Mouse (Mus musculus) liver, embryonic 14.5 days (tissue): ENCODE measurements around the gene Tbc1d22a. TPM values are rescaled to one million over a fixed set of nuclear protein-coding genes. Genes with fewer than 3 reads are reported as not detected.
"Not testable (repeated sequence)": the region's sequence is repeated elsewhere in the genome, so short reads cannot be mapped to it uniquely, and the experiment has no call there.

ENCODE experiments used
- ATAC-seq: fragments of 200-750 bp; cut with Nextera tagmentation; 2 replicates; pipeline ENCODE4 v1.8.0; 2017; ENCODE audit warnings: moderate number of reproducible peaks, mild to moderate bottlenecking, moderate library complexity; ENCODE audit not compliant: insufficient read depth
- DNase-seq, 3 experiments: peaks; one replicate each; pipeline ENCODE4 v3.0.0-alpha.2; 2012 to 2013; ENCODE audit warnings: low read depth in 3 of 3, low spot score in 3 of 3
- H3K27ac ChIP-seq: fragments of 300-500 bp; sonication (generic); 2 replicates; pipeline ENCODE4 v1.5.1; 2014; ENCODE audit warnings: moderate library complexity, mild to moderate bottlenecking, control low read depth, inconsistent platforms
- H3K27me3 ChIP-seq: fragments of 300-500 bp; sonication (generic); 2 replicates; pipeline ENCODE4 v1.6.1; 2014; ENCODE audit warnings: mild to moderate bottlenecking, low read length, moderate library complexity; ENCODE audit not compliant: control insufficient read depth, insufficient read depth
- H3K36me3 ChIP-seq: fragments of 300-500 bp; sonication (generic); replicated peaks from 2 replicates; pipeline ENCODE4 v1.6.1; 2014; ENCODE audit warnings: low read depth; ENCODE audit not compliant: control insufficient read depth, insufficient read depth
- H3K4me1 ChIP-seq, 2 experiments: fragments of 200-500 bp in 1 of 2; fragments of 300-500 bp in 1 of 2; sonication (generic) in 1 of 2; replicated peaks; 2 replicates each; pipeline ENCODE4 v1.6.1; 2012 to 2014; ENCODE audit warnings: antibody characterized with exemption in 1 of 2, inconsistent platforms in 1 of 2, low read length in 1 of 2; ENCODE audit not compliant: control insufficient read depth in 2 of 2, insufficient read depth in 2 of 2
- H3K4me2 ChIP-seq: fragments of 300-500 bp; sonication (generic); 2 replicates; pipeline ENCODE4 v1.6.1; 2014; ENCODE audit warnings: low read depth, mild to moderate bottlenecking, control low read depth, moderate library complexity
- H3K4me3 ChIP-seq, 2 experiments: fragments of 200-500 bp in 1 of 2; fragments of 300-500 bp in 1 of 2; sonication (generic) in 1 of 2; 2 replicates each; pipeline ENCODE4 v1.5.1; 2012 to 2014; ENCODE audit warnings: low read depth in 2 of 2, low read length in 2 of 2, mild to moderate bottlenecking in 2 of 2, control low read depth in 1 of 2, inconsistent platforms in 1 of 2, moderate library complexity in 1 of 2; ENCODE audit not compliant: insufficient read depth in 1 of 2
- H3K9ac ChIP-seq: fragments of 300-500 bp; sonication (generic); replicated peaks from 2 replicates; pipeline ENCODE4 v1.6.1; 2014; ENCODE audit warnings: mild to moderate bottlenecking, control low read depth, moderate library complexity
- H3K9me3 ChIP-seq: fragments of 300-500 bp; sonication (generic); 2 replicates; pipeline ENCODE4 v1.6.1; 2016; ENCODE audit warnings: low read length, mixed read lengths; ENCODE audit not compliant: control insufficient read depth
- CTCF ChIP-seq: IDR thresholded peaks from 2 replicates; pipeline ENCODE4 v1.5.1; 2016; ENCODE audit warnings: antibody characterized with exemption, low read depth, control low read depth
- EP300 ChIP-seq: IDR thresholded peaks from 2 replicates; pipeline ENCODE4 v1.6.1; 2016; ENCODE audit warnings: antibody characterized with exemption, low read depth
- WGBS: fragments of 180-500 bp; shearing (Covaris S2); extraction: QIAGEN DNeasy Blood & Tissue Kit; methylation state at CpG from one replicate; pipeline ENCODE4 v1.1.7; 2014; ENCODE audit not compliant: insufficient replicate concordance; 5-methylcytosine and 5-hydroxymethylcytosine counted together
- polyA plus RNA-seq, 2 experiments: library from polyadenylated mRNA; depleted of rRNA in 1 of 2; stranded (reverse) in 1 of 2; unstranded in 1 of 2; fragments of >200 nt; fragmentation: Nextera tagmentation in 1 of 2; extraction: Ambion mirVana in 1 of 2; gene quantifications; 2 replicates each; pipeline versions ENCODE4 v1.2.1 to v1.2.3; 2012 to 2014

The Tbc1d22a gene
- polyA plus RNA-seq, 2 experiments = 4.1 to 6.4 TPM

- Histone ChIP-seq H3K4me1 (peaks cover 2 to 8% of the 10 kb centered on the region in 2 experiments; a peak in 3 of 4 replicates), H3K4me3 (peak overlapping the region; percentile 90 to 93), H3K9me3 (no peaks in the 10 kb centered on the region), H3K9ac (peak overlapping the region; percentile 93), H3K27me3 (no peaks in the 10 kb centered on the region), H3K27ac (peak overlapping the region; percentile 67), H3K36me3 (no peaks in the 10 kb centered on the region), H3K4me2 (peak overlapping the region; percentile 92)
- 10% methylated on average over 25 of the region's 25 CpGs for WGBS
- DNase-seq = no peak
- peak; percentile 63 for ATAC-seq
- TF ChIP-seq EP300 (no peak), CTCF (no peak)
These were observed 416 bp downstream of the Tbc1d22a start for GRCm38 (mm10) chr15:86214549-86215201.

GRCm38 (mm10) chr15:86216641-86217040 lies 2.4 kb downstream of the Tbc1d22a start:
- DNase-seq, H3K27ac ChIP-seq, ATAC-seq, H3K4me1 ChIP-seq, H3K4me3 ChIP-seq, H3K9me3 ChIP-seq, H3K27me3 ChIP-seq, H3K4me2 ChIP-seq, H3K9ac ChIP-seq, H3K36me3 ChIP-seq: not testable (repeated sequence)
- 50% methylated on average over 9 of the region's 9 CpGs for WGBS

GRCm38 (mm10) chr15:86219534-86220228 lies 5.4 kb downstream of the Tbc1d22a start:
- H3K27me3 ChIP-seq = no peaks in the 10 kb centered on the region
- H3K4me3 ChIP-seq = no peak overlapping the region
- H3K9me3 ChIP-seq = no peaks in the 10 kb centered on the region
- H3K36me3 ChIP-seq = no peaks in the 10 kb centered on the region
- TF ChIP-seq CTCF (no peak), EP300 (no peak)
- DNase-seq (no peak), ATAC-seq (no peak)
- no peak overlapping the region for H3K4me2 ChIP-seq
- H3K27ac ChIP-seq = no peak overlapping the region
- 69% methylated on average over 7 of the region's 7 CpGs for WGBS
- H3K9ac ChIP-seq = no peak overlapping the region
- peaks cover 0 to 3% of the 10 kb centered on the region in 2 experiments; a peak in 3 of 4 replicates for H3K4me1 ChIP-seq

GRCm38 (mm10) chr15:86220229-86220630 lies 6.0 kb downstream of the Tbc1d22a start:
- ATAC-seq (no peak), DNase-seq (no peak)
- Histone ChIP-seq H3K9ac (no peak overlapping the region), H3K27ac (no peak overlapping the region), H3K4me2 (no peak overlapping the region), H3K36me3 (no peaks in the 10 kb centered on the region), H3K4me3 (no peak overlapping the region), H3K27me3 (no peaks in the 10 kb centered on the region), H3K4me1 (peaks cover 0 to 4% of the 10 kb centered on the region in 2 experiments; a peak in 3 of 4 replicates), H3K9me3 (no peaks in the 10 kb centered on the region)
- TF ChIP-seq EP300 (no peak), CTCF (no peak)
- WGBS = 58% methylated on average over 5 of the region's 5 CpGs

GRCm38 (mm10) chr15:86220715-86221114 lies 6.5 kb downstream of the Tbc1d22a start:
- peaks cover 0 to 4% of the 10 kb centered on the region in 2 experiments; a peak in 2 of 4 replicates for H3K4me1 ChIP-seq
- no peak overlapping the region for H3K9ac ChIP-seq
- 75% methylated on average over 4 of the region's 4 CpGs for WGBS
- DNase-seq (no peak), ATAC-seq (no peak)
- H3K27ac ChIP-seq = no peak overlapping the region
- no peak for TF ChIP-seq CTCF
- H3K9me3 ChIP-seq = no peaks in the 10 kb centered on the region
- H3K36me3 ChIP-seq = no peaks in the 10 kb centered on the region
- H3K27me3 ChIP-seq = no peaks in the 10 kb centered on the region
- no peak overlapping the region for H3K4me2 ChIP-seq
- H3K4me3 ChIP-seq = no peak overlapping the region
